Mouse (Mus musculus): ENCODE data around the gene Frem1. TPM values are rescaled to one million over a fixed set of nuclear protein-coding genes. Genes with fewer than 3 reads are reported as not detected.

Gene Frem1
- polyA plus RNA-seq, 1 experiment from 2014 or later, result 1.7 TPM

GRCm38 (mm10) chr4:82863316-82863715, 188.8 kb downstream of the Frem1 start:
- ATAC-seq, result no peak
- 83% methylated on average over 8 of the region's 8 CpGs for WGBS (ENCODE audit: insufficient replicate concordance)
- no peak overlapping the region for H3K27ac ChIP-seq
- no peaks in the 10 kb centered on the region for H3K9me3 ChIP-seq (replicated peaks)
- H3K4me1 ChIP-seq, result peaks cover 12% of the 10 kb centered on the region
- no peak overlapping the region for H3K4me2 ChIP-seq
- H3K36me3 ChIP-seq, result no peaks in the 10 kb centered on the region
- H3K27me3 ChIP-seq (replicated peaks), result no peaks in the 10 kb centered on the region
- H3K9ac ChIP-seq, result no peak overlapping the region
- no peak overlapping the region for H3K4me3 ChIP-seq

GRCm38 (mm10) chr4:82861451-82861850, 190.7 kb downstream of the Frem1 start:
- no peak overlapping the region for H3K9ac ChIP-seq
- peaks cover 17% of the 10 kb centered on the region for H3K4me1 ChIP-seq
- H3K4me2 ChIP-seq, result no peak overlapping the region
- WGBS (ENCODE audit: insufficient replicate concordance), result 82% methylated on average over 2 of the region's 2 CpGs
- no peaks in the 10 kb centered on the region for H3K9me3 ChIP-seq (replicated peaks)
- no peak for ATAC-seq
- no peaks in the 10 kb centered on the region for H3K36me3 ChIP-seq
- H3K27ac ChIP-seq, result no peak overlapping the region
- no peak overlapping the region for H3K4me3 ChIP-seq
- no peaks in the 10 kb centered on the region for H3K27me3 ChIP-seq (replicated peaks)

GRCm38 (mm10) chr4:82860566-82860965, 191.6 kb downstream of the Frem1 start:
- 44% methylated on average over 3 of the region's 3 CpGs for WGBS (ENCODE audit: insufficient replicate concordance)
- Histone ChIP-seq H3K36me3 (no peaks in the 10 kb centered on the region), H3K4me2 (no peak overlapping the region), H3K27ac (no peak overlapping the region), H3K27me3 (replicated peaks) (no peaks in the 10 kb centered on the region), H3K9ac (no peak overlapping the region), H3K9me3 (replicated peaks) (no peaks in the 10 kb centered on the region), H3K4me3 (no peak overlapping the region), H3K4me1 (peaks cover 17% of the 10 kb centered on the region)
- ATAC-seq, result no peak

- peaks cover 17% of the 10 kb centered on the region for H3K4me1 ChIP-seq
- peak within 1 kb of the TSS; percentile 78 for H3K4me3 ChIP-seq
- H3K27me3 ChIP-seq (replicated peaks), result no peaks in the 10 kb centered on the region
Observed at GRCm38 (mm10) chr4:82859131-82860125, 192.7 kb downstream of the Frem1 start, which contains the start of gene Zdhhc21. Zdhhc21 (minus strand) TSS chr4:82859958.

GRCm38 (mm10) chr4:82858431-82859010, 193.6 kb downstream of the Frem1 start:
- Histone ChIP-seq H3K4me3 (peak overlapping the region; percentile 78), H3K4me2 (peak overlapping the region; percentile 83), H3K4me1 (peaks cover 17% of the 10 kb centered on the region), H3K9me3 (replicated peaks) (no peaks in the 10 kb centered on the region), H3K36me3 (no peaks in the 10 kb centered on the region), H3K27me3 (replicated peaks) (no peaks in the 10 kb centered on the region), H3K27ac (no peak overlapping the region), H3K9ac (peak overlapping the region; percentile 78; the same call in 1 of the 2 replicates)
- 16% methylated on average over 4 of the region's 4 CpGs for WGBS (ENCODE audit: insufficient replicate concordance)
- ATAC-seq, result no peak

More at GRCm38 (mm10) chr4:82859131-82860125, 192.7 kb downstream of the Frem1 start, which contains the start of gene Zdhhc21:
- Histone ChIP-seq H3K27ac (peak within 1 kb of the TSS; percentile 48; the same call in 1 of the 2 replicates), H3K4me2 (peak within 1 kb of the TSS; percentile 83), H3K9ac (peak within 1 kb of the TSS; percentile 78), H3K9me3 (replicated peaks) (no peaks in the 10 kb centered on the region), H3K36me3 (no peaks in the 10 kb centered on the region)
- peak; percentile 84 for ATAC-seq
- 2% methylated on average over 68 of the region's 82 CpGs for WGBS (ENCODE audit: insufficient replicate concordance)

GRCm38 (mm10) chr4:82856986-82857385, 195.2 kb downstream of the Frem1 start:
- Histone ChIP-seq H3K9me3 (replicated peaks) (no peaks in the 10 kb centered on the region), H3K36me3 (0 out of 2 replicates have a peak, but pooled peaks cover 2% of the 10 kb centered on the region), H3K4me1 (peaks cover 27% of the 10 kb centered on the region), H3K4me3 (no peak overlapping the region), H3K9ac (no peak overlapping the region), H3K27me3 (replicated peaks) (no peaks in the 10 kb centered on the region), H3K4me2 (no peak overlapping the region), H3K27ac (no peak overlapping the region)
- WGBS (ENCODE audit: insufficient replicate concordance), result 48% methylated on average over 3 of the region's 3 CpGs
- no peak for ATAC-seq

GRCm38 (mm10) chr4:82853809-82854208, 198.3 kb downstream of the Frem1 start:
- Histone ChIP-seq H3K4me2 (no peak overlapping the region), H3K4me1 (peaks cover 38% of the 10 kb centered on the region), H3K36me3 (0 out of 2 replicates have a peak, but pooled peaks cover 3% of the 10 kb centered on the region), H3K27me3 (replicated peaks) (no peaks in the 10 kb centered on the region), H3K9ac (no peak overlapping the region), H3K9me3 (replicated peaks) (no peaks in the 10 kb centered on the region), H3K27ac (no peak overlapping the region), H3K4me3 (no peak overlapping the region)
- 74% methylated on average over 2 of the region's 2 CpGs for WGBS (ENCODE audit: insufficient replicate concordance)
- ATAC-seq, result no peak

- peak; percentile 88 for ATAC-seq
- WGBS (ENCODE audit: insufficient replicate concordance), result 22% methylated on average over 5 of the region's 5 CpGs
- Histone ChIP-seq H3K9me3 (replicated peaks) (no peaks in the 10 kb centered on the region), H3K27me3 (replicated peaks) (no peaks in the 10 kb centered on the region), H3K4me1 (peaks cover 38% of the 10 kb centered on the region), H3K36me3 (peaks cover 13% of the 10 kb centered on the region), H3K4me2 (peak overlapping the region; percentile 38), H3K27ac (peak overlapping the region; percentile 74), H3K9ac (no peak overlapping the region), H3K4me3 (no peak overlapping the region)
Observed at GRCm38 (mm10) chr4:82848552-82849234, 203.4 kb downstream of the Frem1 start.

Other genes with a start within 250 kb of the Frem1 start
- 7.4 and 8.1 TPM in 2 replicates for gene Zdhhc21, start 192.4 kb downstream of the Frem1 start, polyA plus RNA-seq (2016; fragmentation: Nextera tagmentation; extraction: Ambion mirVana)
- not detected in 2 replicates for gene Cer1, start 167.2 kb downstream of the Frem1 start, polyA plus RNA-seq (2016; fragmentation: Nextera tagmentation; extraction: Ambion mirVana)

All from liver, embryonic 12.5 days (tissue).